Mouse (Mus musculus) brain, embryonic 14.5 days (tissue): ENCODE data around the gene Uchl5.

ENCODE experiments used
- CTCF ChIP-seq: fragments of 200-500 bp; IDR thresholded peaks from 2 replicates; pipeline ENCODE4 v1.5.1; 2012; ENCODE audit warnings: inconsistent platforms, mild to moderate bottlenecking, moderate library complexity, borderline replicate concordance; ENCODE audit not compliant: insufficient read depth, insufficient read length; ENCODE audit errors: extremely low read depth
- POLR2A ChIP-seq: fragments of 200-500 bp; IDR thresholded peaks from 2 replicates; pipeline ENCODE4 v1.6.1; 2012; ENCODE audit warnings: mild to moderate bottlenecking, inconsistent platforms, borderline replicate concordance; ENCODE audit not compliant: poor library complexity, insufficient read depth, insufficient read length, severe bottlenecking; ENCODE audit errors: extremely low read depth

- TF ChIP-seq CTCF (no peak), POLR2A (no peak)
These were observed 4.0 kb upstream of the Uchl5 start for GRCm38 (mm10) chr1:143773082-143773481.
